Mouse (Mus musculus) embryonic facial prominence, embryonic 14.5 days (tissue): ENCODE measurements around the gene Olfr620. TPM values are rescaled to one million over a fixed set of nuclear protein-coding genes. Genes with fewer than 3 reads are reported as not detected.

Experiments
- ATAC-seq: fragments of 200-750 bp; cut with Nextera tagmentation; 2 replicates; pipeline ENCODE4 v1.8.0; 2017; ENCODE audit warnings: low read depth, moderate number of reproducible peaks, moderate TSS enrichment
- DNase-seq: peaks from one replicate; pipeline ENCODE4 v3.0.0-alpha.2; 2015; ENCODE audit warnings: low spot score
- H3K27ac ChIP-seq: fragments of 300-500 bp; sonication (generic); replicated peaks from 2 replicates; pipeline ENCODE4 v1.5.1; 2014; ENCODE audit warnings: low read depth, mild to moderate bottlenecking, low read length, moderate library complexity
- H3K27me3 ChIP-seq: fragments of 300-500 bp; sonication (generic); replicated peaks from 2 replicates; pipeline ENCODE4 v1.6.1; 2014; ENCODE audit warnings: low read length; ENCODE audit not compliant: control insufficient read depth, insufficient read depth
- H3K36me3 ChIP-seq: fragments of 300-500 bp; sonication (generic); 2 replicates; pipeline ENCODE4 v1.6.1; 2014; ENCODE audit warnings: low read length, mixed read lengths; ENCODE audit not compliant: control insufficient read depth, insufficient read depth
- H3K4me1 ChIP-seq: fragments of 300-500 bp; sonication (generic); 2 replicates; pipeline ENCODE4 v1.6.1; 2014; ENCODE audit warnings: antibody characterized with exemption, low read length; ENCODE audit not compliant: control insufficient read depth, insufficient read depth
- H3K4me2 ChIP-seq: fragments of 300-500 bp; sonication (generic); 2 replicates; pipeline ENCODE4 v1.6.1; 2014; ENCODE audit warnings: low read depth, mild to moderate bottlenecking, low read length, moderate library complexity, mixed read lengths
- H3K4me3 ChIP-seq: fragments of 300-500 bp; sonication (generic); 2 replicates; pipeline ENCODE4 v1.5.1; 2014; ENCODE audit warnings: low read depth, mild to moderate bottlenecking, low read length
- H3K9ac ChIP-seq: fragments of 300-500 bp; sonication (generic); 2 replicates; pipeline ENCODE4 v1.6.1; 2014; ENCODE audit warnings: low read depth, mild to moderate bottlenecking, low read length, moderate library complexity, mixed read lengths
- H3K9me3 ChIP-seq: fragments of 300-500 bp; sonication (generic); 2 replicates; pipeline ENCODE4 v1.6.1; 2016; ENCODE audit warnings: low read length; ENCODE audit not compliant: control insufficient read depth
- WGBS: fragments of 180-500 bp; shearing (Covaris S2); extraction: QIAGEN DNeasy Blood & Tissue Kit; methylation state at CpG from one replicate; pipeline ENCODE4 v1.1.7; 2014; 5-methylcytosine and 5-hydroxymethylcytosine counted together
- polyA plus RNA-seq: library from polyadenylated mRNA; unstranded; fragments of >200 nt; fragmentation: Nextera tagmentation; extraction: Ambion mirVana; gene quantifications from 2 replicates; pipeline ENCODE4 v1.2.1, GENCODE M21; 2014

Olfr620 gene
- polyA plus RNA-seq: not detected in 2 replicates

DNA sequence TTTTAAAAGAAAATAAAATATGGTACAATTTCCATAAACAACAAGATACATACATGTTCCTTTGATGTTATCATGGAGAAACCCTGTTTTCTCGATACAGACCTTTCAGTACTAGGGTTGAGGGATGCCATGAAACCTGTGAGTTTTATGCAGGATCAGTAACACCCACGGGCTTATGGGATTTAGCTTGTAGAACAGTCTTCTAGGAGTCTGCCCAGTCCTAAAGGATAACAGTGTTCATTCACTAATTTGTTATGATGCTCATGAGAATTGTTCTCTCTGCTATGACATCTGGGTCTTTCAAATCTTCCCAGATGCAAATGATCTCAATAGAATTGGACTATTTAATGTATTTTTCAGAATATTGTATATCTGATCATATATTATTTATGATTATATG lies at the start of gene Olfr620:
Gene Olfr620 (minus strand): TSS at position 101 of the 400 bp plus-strand sequence.
- ATAC-seq (no peak), DNase-seq (no peak)
- WGBS: 71% methylated on average over 2 of the region's 2 CpGs
- no peaks in the 10 kb centered on the region for H3K36me3 ChIP-seq
- no peaks in the 10 kb centered on the region for H3K9me3 ChIP-seq
- H3K27ac ChIP-seq: no peak within 1 kb of the TSS
- no peak within 1 kb of the TSS for H3K4me2 ChIP-seq
- no peak within 1 kb of the TSS for H3K4me3 ChIP-seq
- no peak within 1 kb of the TSS for H3K9ac ChIP-seq
- no peaks in the 10 kb centered on the region for H3K4me1 ChIP-seq
- no peaks in the 10 kb centered on the region for H3K27me3 ChIP-seq

- no peak for ATAC-seq
- no peak overlapping the region for H3K9ac ChIP-seq
Measured at GRCm38 (mm10) chr7:103644070-103644469, 31.7 kb upstream of the Olfr620 start.

GRCm38 (mm10) chr7:103642602-103643001 lies 30.3 kb upstream of the Olfr620 start, which contains the start of gene Olfr622:
Gene Olfr622 (minus strand): TSS chr7:103642702.
- Histone ChIP-seq H3K9me3 (no peaks in the 10 kb centered on the region), H3K4me1 (no peaks in the 10 kb centered on the region), H3K4me2 (no peak within 1 kb of the TSS), H3K4me3 (no peak within 1 kb of the TSS), H3K27ac (no peak within 1 kb of the TSS), H3K36me3 (no peaks in the 10 kb centered on the region), H3K27me3 (no peaks in the 10 kb centered on the region), H3K9ac (no peak within 1 kb of the TSS)
- DNase-seq: no peak
- no peak for ATAC-seq
- WGBS: 57% methylated on average over 1 of the region's 1 CpGs

More at GRCm38 (mm10) chr7:103644070-103644469, 31.7 kb upstream of the Olfr620 start:
- no peaks in the 10 kb centered on the region for H3K36me3 ChIP-seq
- H3K27me3 ChIP-seq: no peaks in the 10 kb centered on the region
- H3K4me2 ChIP-seq: no peak overlapping the region
- H3K4me3 ChIP-seq: no peak overlapping the region
- WGBS: 85% methylated on average over 4 of the region's 4 CpGs
- H3K9me3 ChIP-seq: no peaks in the 10 kb centered on the region
- no peak for DNase-seq
- no peak overlapping the region for H3K27ac ChIP-seq
- H3K4me1 ChIP-seq: no peaks in the 10 kb centered on the region

DNA sequence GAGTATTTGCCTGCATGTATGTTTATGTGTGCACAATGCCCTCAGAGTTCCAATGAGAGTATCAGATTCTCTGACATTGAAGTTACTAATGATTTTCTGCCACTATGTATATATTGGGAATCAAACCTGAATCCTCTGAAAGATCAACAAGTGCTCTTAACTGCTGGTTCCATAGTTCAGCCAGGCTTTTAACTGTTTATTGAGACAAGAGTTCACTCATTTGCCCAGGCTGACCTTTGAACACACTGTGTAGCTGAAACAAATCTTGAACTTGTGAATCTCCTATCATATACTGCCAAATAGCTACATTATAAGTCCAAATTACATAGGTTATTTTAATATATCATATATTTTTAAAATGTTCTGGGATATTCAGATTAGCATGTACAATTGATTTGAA lies 24.5 kb upstream of the Olfr620 start:
- no peak overlapping the region for H3K9ac ChIP-seq
- DNase-seq (no peak), ATAC-seq (no peak)
- no peaks in the 10 kb centered on the region for H3K27me3 ChIP-seq
- no peaks in the 10 kb centered on the region for H3K4me1 ChIP-seq
- no peak overlapping the region for H3K4me2 ChIP-seq
- H3K36me3 ChIP-seq: no peaks in the 10 kb centered on the region
- H3K9me3 ChIP-seq: no peaks in the 10 kb centered on the region
- H3K27ac ChIP-seq: no peak overlapping the region
- H3K4me3 ChIP-seq: no peak overlapping the region

- no peak for ATAC-seq
- no peak overlapping the region for H3K4me3 ChIP-seq
- no peak overlapping the region for H3K4me2 ChIP-seq
- no peaks in the 10 kb centered on the region for H3K27me3 ChIP-seq
- H3K36me3 ChIP-seq: no peaks in the 10 kb centered on the region
- no peak overlapping the region for H3K27ac ChIP-seq
- no peaks in the 10 kb centered on the region for H3K9me3 ChIP-seq
- H3K9ac ChIP-seq: no peak overlapping the region
- no peaks in the 10 kb centered on the region for H3K4me1 ChIP-seq
- 82% methylated on average over 2 of the region's 2 CpGs for WGBS
- no peak for DNase-seq
Measured at GRCm38 (mm10) chr7:103607425-103607824, 4.9 kb downstream of the Olfr620 start.

DNA sequence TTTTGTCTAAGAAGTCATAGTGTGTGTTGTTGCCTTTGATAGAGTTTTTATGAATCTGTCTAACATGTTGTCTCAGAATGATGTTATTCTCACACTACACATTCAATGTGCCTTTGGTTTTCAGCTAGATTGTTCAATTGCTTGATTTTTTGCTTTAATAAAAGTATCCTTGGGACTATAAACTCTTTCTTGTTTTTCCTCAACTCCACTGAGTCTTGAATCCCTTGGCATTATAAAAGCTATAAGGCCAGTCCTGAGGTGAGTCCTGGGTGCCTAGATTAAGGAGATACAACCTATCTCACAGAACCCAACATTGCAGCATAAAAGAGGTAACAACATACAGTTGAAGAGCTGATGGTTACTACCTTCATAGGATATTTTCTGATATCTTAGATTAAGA lies 12.1 kb downstream of the Olfr620 start, which contains the start of gene Olfr619:
Gene Olfr619 (plus strand): TSS at position 301 of the 400 bp plus-strand sequence.
- H3K36me3 ChIP-seq: no peaks in the 10 kb centered on the region
- no peaks in the 10 kb centered on the region for H3K4me1 ChIP-seq
- no peaks in the 10 kb centered on the region for H3K9me3 ChIP-seq
- H3K27ac ChIP-seq: no peak within 1 kb of the TSS
- no peak within 1 kb of the TSS for H3K4me3 ChIP-seq
- no peak within 1 kb of the TSS for H3K4me2 ChIP-seq
- H3K27me3 ChIP-seq: no peaks in the 10 kb centered on the region
- DNase-seq (no peak), ATAC-seq (no peak)
- H3K9ac ChIP-seq: no peak within 1 kb of the TSS

DNA sequence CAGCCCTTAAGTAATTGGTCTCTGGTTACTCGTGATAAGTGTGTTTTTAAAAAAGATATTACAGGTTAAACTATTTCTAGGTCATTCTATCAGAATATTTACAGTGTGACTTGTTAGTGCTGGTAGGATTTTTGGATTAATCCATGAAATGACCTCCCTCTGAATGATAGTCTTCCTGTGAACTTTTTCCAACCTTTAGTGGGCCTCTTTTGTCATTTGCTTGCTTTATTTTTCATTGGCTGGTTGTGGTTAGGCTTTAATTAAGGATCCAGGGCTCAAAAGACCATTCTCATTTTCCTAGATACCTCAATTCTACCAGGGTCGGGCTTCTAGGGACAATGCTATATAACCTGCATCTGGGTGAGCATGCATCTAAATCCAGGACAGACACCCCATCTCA lies 22.5 kb downstream of the Olfr620 start, which contains the start of gene Olfr618:
Gene Olfr618 (plus strand): TSS at position 301 of the 400 bp plus-strand sequence.
- Histone ChIP-seq H3K4me1 (no peaks in the 10 kb centered on the region), H3K27me3 (no peaks in the 10 kb centered on the region), H3K4me3 (no peak within 1 kb of the TSS), H3K9ac (no peak within 1 kb of the TSS), H3K4me2 (no peak within 1 kb of the TSS), H3K9me3 (no peaks in the 10 kb centered on the region), H3K27ac (no peak within 1 kb of the TSS), H3K36me3 (no peaks in the 10 kb centered on the region)
- 53% methylated on average over 2 of the region's 2 CpGs for WGBS
- DNase-seq (no peak), ATAC-seq (no peak)

- 81% methylated on average over 1 of the region's 1 CpGs for WGBS
- no peak within 1 kb of the TSS for H3K4me3 ChIP-seq
- no peaks in the 10 kb centered on the region for H3K4me1 ChIP-seq
- no peaks in the 10 kb centered on the region for H3K9me3 ChIP-seq
- H3K4me2 ChIP-seq: no peak within 1 kb of the TSS
- DNase-seq (no peak), ATAC-seq (no peak)
- no peak within 1 kb of the TSS for H3K9ac ChIP-seq
- H3K27ac ChIP-seq: no peak within 1 kb of the TSS
- H3K27me3 ChIP-seq: no peaks in the 10 kb centered on the region
- no peaks in the 10 kb centered on the region for H3K36me3 ChIP-seq
Measured at GRCm38 (mm10) chr7:103572761-103573160, 39.6 kb downstream of the Olfr620 start, which contains the start of gene Olfr617. Gene Olfr617 (plus strand): TSS chr7:103573061.

DNA sequence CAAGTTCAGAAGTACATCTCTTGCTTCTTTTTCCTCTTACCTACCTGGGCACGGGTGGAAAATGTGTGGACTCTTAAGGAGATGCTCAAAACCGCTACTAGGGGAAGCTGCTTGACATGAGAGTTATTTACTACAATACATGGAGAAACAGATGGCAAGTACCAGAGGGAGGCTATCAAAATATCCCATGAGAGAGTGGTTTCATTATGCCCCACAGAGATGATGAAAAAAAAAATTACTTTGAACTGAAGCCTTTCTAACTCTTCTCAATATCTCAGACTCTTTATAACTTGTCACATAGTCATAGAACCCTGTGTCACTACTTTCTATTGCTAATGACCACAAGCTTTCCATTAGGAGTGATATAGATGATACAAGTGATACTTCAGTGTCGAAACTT lies 43.3 kb downstream of the Olfr620 start, which contains the start of gene Olfr616:
Gene Olfr616 (minus strand): TSS at position 101 of the 400 bp plus-strand sequence.
- no peak within 1 kb of the TSS for H3K27ac ChIP-seq
- no peaks in the 10 kb centered on the region for H3K4me1 ChIP-seq
- no peak within 1 kb of the TSS for H3K4me3 ChIP-seq
- no peaks in the 10 kb centered on the region for H3K36me3 ChIP-seq
- H3K9me3 ChIP-seq: no peaks in the 10 kb centered on the region
- H3K27me3 ChIP-seq: no peaks in the 10 kb centered on the region
- DNase-seq: no peak
- H3K4me2 ChIP-seq: no peak within 1 kb of the TSS
- no peak within 1 kb of the TSS for H3K9ac ChIP-seq
- 77% methylated on average over 3 of the region's 3 CpGs for WGBS
- ATAC-seq: no peak
